Mouse (Mus musculus) pancreas, adult 10 weeks (tissue): ENCODE results near the gene Foxp1. TPM values are rescaled to one million over a fixed set of nuclear protein-coding genes. Genes with fewer than 3 reads are reported as not detected.

Experiments
- polyA plus RNA-seq: library from polyadenylated mRNA; stranded (reverse); fragments of 350-450 nt; fragmentation: Illumina TruSeq; extraction: RNeasy Lipid Tissue Mini Kit (QIAGEN cat#74804); gene quantifications from one replicate; pipeline ENCODE4 v1.2.3, GENCODE M21; 2015; ENCODE audit warnings: low read depth, low replicate concordance; ENCODE audit not compliant: insufficient read depth

Foxp1 gene
- 13.7 TPM for polyA plus RNA-seq

GRCm38 (mm10) chr6:99522359-99523108 is at the start of gene Foxp1:
TSS of gene Foxp1 (minus strand) at chr6:99522721.

Other genes with a start within 250 kb of the Foxp1 start
- 3.2 TPM for gene Eif4e3, start 144.1 kb upstream of the Foxp1 start, polyA plus RNA-seq
- gene Gm20696, start 144.1 kb upstream of the Foxp1 start, polyA plus RNA-seq: 0.78 TPM
- gene Gpr27, start 170.0 kb upstream of the Foxp1 start, polyA plus RNA-seq: 2.0 TPM
- not detected for gene Prok2, start 203.7 kb upstream of the Foxp1 start, polyA plus RNA-seq